Mouse (Mus musculus): ENCODE measurements around the gene Nup160. TPM values are rescaled to one million over a fixed set of nuclear protein-coding genes. Genes with fewer than 3 reads are reported as not detected.

Nup160 gene
- polyA plus RNA-seq, 2 experiments from 2014 or later, result 23.4 to 28.1 TPM

DNA sequence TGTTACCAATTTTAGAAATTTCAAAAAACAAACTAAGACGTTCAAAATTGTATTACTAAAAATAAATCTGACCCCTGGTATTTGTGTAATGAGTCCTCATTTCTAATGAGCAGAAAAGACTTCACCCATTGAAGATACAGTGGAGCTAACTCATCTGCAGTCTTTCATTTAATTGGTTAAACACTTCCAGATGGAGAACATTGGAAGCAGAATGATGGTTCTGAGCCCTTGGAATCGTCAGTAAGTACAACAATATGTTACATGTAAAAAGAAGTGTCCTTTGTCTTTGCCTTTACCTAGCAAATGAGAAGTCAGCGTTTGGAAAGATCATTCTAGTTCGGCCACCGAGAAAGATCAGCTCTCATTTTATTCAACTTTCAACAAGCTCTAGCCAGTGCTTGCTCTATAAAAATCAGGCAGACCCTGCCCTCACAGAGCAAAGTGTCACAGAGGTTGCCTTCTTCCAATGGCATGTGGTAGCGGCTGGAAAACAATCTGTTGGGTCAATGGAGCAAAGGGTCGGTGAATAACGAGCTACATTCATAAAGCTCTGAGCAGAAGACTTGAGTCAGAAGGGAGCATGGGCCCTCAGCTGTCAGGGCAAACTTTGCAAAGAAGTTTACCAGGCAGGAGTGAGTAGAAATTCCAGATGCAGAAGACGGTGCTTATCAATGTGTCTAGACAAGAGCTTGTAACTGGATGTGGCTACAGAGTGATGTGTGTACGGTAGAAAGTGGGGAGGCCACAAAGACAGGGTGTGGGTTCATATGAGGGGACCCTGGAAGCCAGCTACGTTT lies 10.2 kb upstream of the Nup160 start:
- ATAC-seq, result no peak

- peak; percentile 88 for ATAC-seq
These were observed 9.4 kb upstream of the Nup160 start for GRCm38 (mm10) chr2:90667388-90668265.

GRCm38 (mm10) chr2:90670343-90670742 lies 6.7 kb upstream of the Nup160 start:
- no peak for ATAC-seq

- ATAC-seq, result no peak
These were observed 3.7 kb upstream of the Nup160 start for GRCm38 (mm10) chr2:90673339-90673738.

- ATAC-seq, result no peak
These were observed 2.5 kb upstream of the Nup160 start for GRCm38 (mm10) chr2:90674555-90674954.

- ATAC-seq, result no peak
These were observed 1.5 kb upstream of the Nup160 start for GRCm38 (mm10) chr2:90675488-90675887.

GRCm38 (mm10) chr2:90678256-90679060 lies 1.4 kb downstream of the Nup160 start:
- no peak for ATAC-seq

GRCm38 (mm10) chr2:90679061-90679810 lies 2.2 kb downstream of the Nup160 start:
- ATAC-seq, result peak; percentile 95

- no peak for ATAC-seq
These were observed 23.9 kb downstream of the Nup160 start for GRCm38 (mm10) chr2:90700943-90701342.

GRCm38 (mm10) chr2:90708548-90708947 lies 31.5 kb downstream of the Nup160 start:
- ATAC-seq, result no peak

- no peak for ATAC-seq
These were observed 38.6 kb downstream of the Nup160 start for GRCm38 (mm10) chr2:90715555-90716092.

DNA sequence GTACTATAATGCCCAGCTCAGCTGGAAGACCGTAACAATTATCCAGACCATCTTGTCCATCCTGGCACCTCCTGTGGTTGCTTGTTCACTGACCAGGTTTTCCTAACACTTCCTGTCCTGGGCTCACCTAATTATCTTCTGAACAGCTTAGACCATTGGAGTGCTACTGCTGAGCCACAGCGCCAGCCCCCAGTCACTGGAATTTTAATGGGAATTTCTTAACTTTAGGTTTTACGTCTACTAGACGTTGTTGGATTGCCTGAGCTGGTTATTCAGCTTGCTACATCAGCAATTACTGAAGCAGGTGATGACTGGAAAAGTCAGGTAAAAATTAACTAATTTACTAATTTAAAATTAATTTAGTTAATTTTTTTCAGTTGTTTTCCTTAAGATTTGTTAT lies 40.4 kb downstream of the Nup160 start:
- no peak for ATAC-seq

GRCm38 (mm10) chr2:90717948-90718347 lies 40.9 kb downstream of the Nup160 start:
- ATAC-seq, result no peak

GRCm38 (mm10) chr2:90726818-90727217 lies 49.8 kb downstream of the Nup160 start:
- ATAC-seq, result no peak

DNA sequence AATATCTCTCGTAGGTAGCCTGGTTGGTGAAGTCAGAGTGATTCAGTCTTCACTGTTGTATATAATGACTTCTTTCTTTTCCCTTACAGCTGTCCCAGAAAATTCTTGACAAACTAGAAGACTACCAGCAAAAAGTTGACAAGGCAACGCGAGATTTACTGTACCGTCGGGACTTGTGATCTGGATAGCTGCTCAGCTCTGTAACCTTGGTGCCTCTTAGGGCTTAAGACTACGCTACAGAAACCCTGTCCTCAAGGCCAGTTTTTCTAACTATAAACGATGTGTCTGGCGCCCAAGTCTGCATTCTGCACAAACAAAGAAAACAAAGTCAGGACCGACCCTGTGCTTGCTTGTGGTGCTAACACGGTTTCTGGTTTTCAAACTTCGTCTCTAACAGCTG lies 58.3 kb downstream of the Nup160 start:
- no peak for ATAC-seq

- no peak for ATAC-seq
These were observed 61.8 kb downstream of the Nup160 start for GRCm38 (mm10) chr2:90738801-90739200.

- ATAC-seq, result no peak
These were observed 62.3 kb downstream of the Nup160 start for GRCm38 (mm10) chr2:90739327-90739726.

DNA sequence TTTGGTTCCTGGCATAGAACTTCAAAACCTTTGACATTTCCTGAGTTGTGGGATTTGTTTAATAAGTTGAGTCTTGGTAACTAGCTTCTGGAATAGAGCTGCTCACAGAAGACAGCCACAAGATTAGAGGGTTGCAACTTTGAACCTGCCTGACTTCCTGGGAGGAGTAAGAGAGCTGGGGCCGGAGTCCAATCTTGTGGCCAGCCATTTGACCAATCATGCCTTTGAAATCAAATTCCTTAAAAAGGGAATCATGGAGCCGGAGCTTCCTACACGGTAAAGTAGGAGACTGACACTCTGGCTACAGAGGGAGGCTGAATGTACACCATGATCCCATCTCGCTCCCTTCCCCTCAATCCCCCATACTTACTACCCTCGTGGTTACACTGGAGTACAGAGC lies 62.9 kb downstream of the Nup160 start:
- ATAC-seq, result no peak

DNA sequence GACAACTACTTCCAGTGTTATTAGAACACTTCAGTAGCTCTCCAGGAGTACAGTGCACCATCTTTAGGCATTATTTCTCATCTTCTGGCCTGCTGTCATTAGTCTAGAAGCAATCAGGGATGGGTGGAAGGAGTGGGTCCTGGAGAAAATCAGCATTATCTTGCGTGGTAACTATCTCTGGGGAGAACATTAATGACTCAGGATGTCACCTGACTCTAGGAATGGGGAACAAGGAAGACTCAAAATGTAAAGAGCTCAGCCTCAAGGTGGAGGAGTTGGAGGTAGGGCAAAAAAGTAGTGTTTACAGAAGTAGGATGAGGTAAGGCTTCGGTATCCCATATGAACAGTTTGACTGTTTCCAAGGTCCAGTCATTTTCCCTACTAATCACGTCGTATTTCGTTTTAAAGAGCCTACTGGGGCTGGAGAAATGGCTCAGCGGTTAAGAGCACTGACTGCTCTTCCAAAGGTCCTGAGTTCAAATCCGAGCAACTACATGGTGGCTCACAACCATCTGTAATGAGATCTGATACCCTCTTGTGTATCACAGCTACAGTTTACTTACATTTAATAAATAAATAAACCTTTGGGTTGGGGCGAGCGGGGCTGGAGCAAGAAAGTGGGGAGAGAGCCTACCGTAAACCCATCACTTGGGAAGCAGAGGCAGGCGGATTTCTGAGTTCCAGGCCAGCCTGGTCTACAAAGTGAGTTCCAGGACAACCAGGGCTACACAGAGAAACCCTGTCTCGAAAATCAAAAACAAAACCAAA lies 67.5 kb downstream of the Nup160 start:
- ATAC-seq, result no peak

- ATAC-seq, result peak; percentile 96
These were observed 68.2 kb downstream of the Nup160 start, which contains the start of gene Fnbp4 for GRCm38 (mm10) chr2:90745053-90745678. Fnbp4 (plus strand) TSS chr2:90745370.
